Mouse (Mus musculus) E14TG2a.4 (cell line): ENCODE data around the gene Card11.

Experiments
- CTCF ChIP-seq: conservative IDR thresholded peaks from 2 replicates; pipeline ENCODE4 v1.5.1; 2014; ENCODE audit warnings: low read length
- NANOG ChIP-seq: IDR thresholded peaks from 2 replicates; pipeline ENCODE4 v1.6.1; 2014; ENCODE audit warnings: borderline replicate concordance, low read length, mixed read lengths
- POU5F1 ChIP-seq: IDR thresholded peaks from 2 replicates; pipeline ENCODE4 v1.6.1; 2014; ENCODE audit warnings: low read length, borderline replicate concordance

DNA sequence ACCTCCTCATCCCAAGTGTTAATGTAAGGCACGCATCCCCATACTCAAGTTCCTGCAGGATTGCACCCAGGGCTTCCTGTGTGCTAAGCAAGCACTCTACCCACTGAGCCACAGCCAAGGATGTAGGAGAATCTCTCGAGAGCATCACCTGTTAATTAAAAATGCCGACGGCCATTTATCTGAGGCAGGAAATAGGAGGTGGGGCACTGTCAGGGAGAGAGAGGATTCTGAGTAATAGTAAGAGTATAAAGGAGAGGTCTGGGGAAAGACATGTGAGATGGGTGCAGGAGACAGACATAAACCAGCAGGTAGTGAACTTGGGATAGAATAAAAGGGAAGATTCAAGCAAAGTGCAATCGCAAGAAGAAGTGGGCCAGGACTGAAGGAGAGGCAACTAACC, 19.6 kb downstream of the Card11 start:
- no peak for TF ChIP-seq CTCF
- TF ChIP-seq POU5F1, result no peak
- TF ChIP-seq NANOG, result no peak
